8 mouse cellular contexts compared by ENCODE assay signal in the genomic region with DNA sequence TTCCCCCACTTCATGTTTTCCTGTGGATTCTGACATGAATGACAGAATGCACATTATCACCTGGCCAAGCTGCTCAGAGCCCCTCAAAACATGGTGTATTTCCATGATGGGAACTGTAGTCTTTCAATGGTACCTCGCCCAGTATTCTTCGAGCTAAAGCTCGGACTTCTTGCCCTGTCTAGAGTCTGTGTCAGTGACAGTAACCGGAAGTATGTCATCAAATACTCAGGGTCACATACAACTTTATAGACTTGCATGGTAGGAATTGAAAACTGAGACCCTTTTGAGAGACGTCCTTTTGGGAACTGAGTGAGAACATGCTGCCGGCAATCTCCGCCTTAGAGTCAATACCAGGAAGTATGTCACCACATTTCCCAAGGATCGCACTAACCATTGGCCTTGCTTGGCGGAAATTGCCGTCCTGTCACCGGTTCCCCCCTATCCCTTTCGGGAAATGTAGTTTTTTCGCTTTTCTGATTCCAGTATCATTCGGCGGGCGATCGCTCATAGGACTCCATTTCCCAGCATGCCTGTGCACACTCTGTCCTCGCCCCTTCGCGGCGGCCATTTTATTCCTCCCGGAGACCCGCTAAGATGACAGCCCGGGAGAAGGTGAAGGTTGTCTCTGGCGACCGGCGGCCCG. TPM values are rescaled to one million over a fixed set of nuclear protein-coding genes. Genes with fewer than 3 reads are reported as not detected.
DNase-seq lines count a peak whose midpoint lies in the region; ATAC-seq lines count a peak whose summit lies in the region.

Gene Fem1a, plus strand, starts transcription at position 572 of the 643 bp plus-strand sequence.

- ATAC-seq in hindbrain, embryonic 12.5 days (ENCODE audit: low FRiP score): peak; percentile 92

- under 1% methylated on average over 28 of the region's 28 CpGs for WGBS in hindbrain, embryonic 12.5 days

- DNase-seq in NIH3T3 (ENCODE audit: low read depth): peak; percentile 97
- DNase-seq in cerebellum, postnatal 10 days: peak; percentile 95
- peak; percentile 93 to 95 for DNase-seq in frontal cortex, postnatal 10 days (ENCODE audit: low spot score in 2 of 2)
- DNase-seq in layer of hippocampus, postnatal 14 days (ENCODE audit: low spot score in 2 of 2): peak; percentile 88 to 98
- peak; percentile 90 for DNase-seq in lung, postnatal 14 days
- peak; percentile 98 for DNase-seq in retina, adult 2 months (ENCODE audit: low read depth, low spot score)
- DNase-seq in thymus, postnatal 36 days: peak; percentile 85 to 93

- H3K9me3 ChIP-seq in hindbrain, embryonic 12.5 days (replicated peaks): no peaks in the 10 kb centered on the region

- 0 out of 2 replicates have a peak, but pooled peaks cover 3% of the 10 kb centered on the region for H3K27me3 ChIP-seq in hindbrain, embryonic 12.5 days

- H3K4me3 ChIP-seq in hindbrain, embryonic 12.5 days: peak within 1 kb of the TSS; percentile 79

- peaks cover 41% of the 10 kb centered on the region for H3K4me1 ChIP-seq in hindbrain, embryonic 12.5 days

- H3K36me3 ChIP-seq in hindbrain, embryonic 12.5 days: peaks cover 34% of the 10 kb centered on the region

- H3K27ac ChIP-seq in hindbrain, embryonic 12.5 days: peak within 1 kb of the TSS; percentile 85

- H3K9ac ChIP-seq in hindbrain, embryonic 12.5 days: peak within 1 kb of the TSS; percentile 74

- H3K4me2 ChIP-seq in hindbrain, embryonic 12.5 days (replicated peaks): peak within 1 kb of the TSS; percentile 99

RNA-seq across cellular contexts. Expression of gene Fem1a, which starts in this region (rescaled TPM):
- polyA plus RNA-seq in hindbrain, embryonic 12.5 days (2016; fragmentation: Nextera tagmentation; extraction: Ambion mirVana): 19.5 and 19.8 TPM in 2 replicates
- total RNA-seq in layer of hippocampus, postnatal 14 days (2021): 10 to 100 TPM; 41.6 to 44.7 TPM

Comparison
In these comparisons a context has a peak if more than half of its experiments do, and no peak if none do; other contexts are left out.
1. Peak in every context shown above with its lines: DNase-seq, ATAC-seq, H3K4me3 ChIP-seq and H3K27ac ChIP-seq.